Mouse (Mus musculus): ENCODE data around the gene Ubox5. TPM values are rescaled to one million over a fixed set of nuclear protein-coding genes. Genes with fewer than 3 reads are reported as not detected.

Gene Ubox5
- 16.6 and 18.4 TPM in 2 replicates for polyA plus RNA-seq (2014; fragmentation: Nextera tagmentation; extraction: Ambion mirVana)

DNA sequence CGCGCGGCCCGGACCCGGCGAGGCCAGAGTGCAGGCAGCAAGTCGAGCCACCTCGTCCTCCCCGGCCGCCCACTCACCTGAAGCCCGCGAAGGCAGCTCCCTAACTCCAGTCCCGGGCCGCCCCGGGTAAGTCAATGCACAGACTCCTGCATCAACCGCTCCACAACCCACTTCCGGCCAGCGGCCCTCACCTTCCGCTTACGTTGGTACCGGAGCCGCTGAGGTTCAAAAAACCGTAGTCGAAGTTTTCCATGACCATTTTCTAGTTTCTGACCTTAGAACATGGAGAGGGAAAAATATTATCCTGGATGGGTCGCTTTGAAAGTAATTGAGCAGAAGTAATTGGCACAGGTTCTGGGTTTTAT is at the start of gene Ubox5, which contains the start of gene Fastkd5:
Ubox5 (minus strand) TSS at position 200 of the 365 bp plus-strand sequence.
Fastkd5 (minus strand) TSS at position 189 of the 365 bp plus-strand sequence.
- Histone ChIP-seq H3K4me1 (ENCODE audit: control insufficient read depth, insufficient read depth, low read length) (peaks cover 27% of the 10 kb centered on the region), H3K9me3 (ENCODE audit: control insufficient read depth, low read length) (no peaks in the 10 kb centered on the region), H3K27ac (ENCODE audit: low read depth, low read length) (no peak within 1 kb of the TSS), H3K27me3 (ENCODE audit: control insufficient read depth, insufficient read depth, low read length) (peaks cover 13% of the 10 kb centered on the region), H3K36me3 (ENCODE audit: control insufficient read depth, insufficient read depth, low read length) (peaks cover 2% of the 10 kb centered on the region; the same call in 1 of the 2 replicates), H3K4me2 (peak within 1 kb of the TSS; percentile 90), H3K9ac (ENCODE audit: low read length) (peak within 1 kb of the TSS; percentile 94), H3K4me3 (ENCODE audit: low read depth, low read length) (peak within 1 kb of the TSS; percentile 97)
- DNase-seq (ENCODE audit: low spot score, missing footprints): peak; percentile 99
- under 1% methylated on average over 25 of the region's 25 CpGs for WGBS
- peak; percentile 86 for ATAC-seq (ENCODE audit: low FRiP score)

DNA sequence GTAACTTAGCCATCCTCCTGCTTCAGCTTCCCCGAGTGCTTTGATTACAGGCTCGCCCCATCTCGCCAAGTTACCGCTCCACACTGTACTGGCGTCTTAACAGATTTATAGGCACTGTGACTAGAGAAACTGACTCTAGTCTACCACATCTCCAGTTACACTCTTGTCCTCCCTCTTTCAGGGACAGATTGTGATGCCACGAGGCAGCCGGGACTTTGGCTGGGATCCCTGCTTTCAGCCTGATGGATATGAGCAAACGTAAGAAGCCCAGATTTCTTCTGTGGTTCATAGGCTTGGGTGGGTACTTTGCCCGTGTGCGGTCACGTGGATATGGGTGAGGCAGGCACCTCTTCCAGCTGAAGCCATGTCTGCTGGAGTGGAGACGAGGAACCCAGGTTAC is 49.3 kb upstream of the Ubox5 start:
- ATAC-seq (ENCODE audit: low FRiP score) (no peak), DNase-seq (ENCODE audit: low spot score, missing footprints) (no peak)
- Histone ChIP-seq H3K4me1 (ENCODE audit: control insufficient read depth, insufficient read depth, low read length) (no peaks in the 10 kb centered on the region), H3K9me3 (ENCODE audit: control insufficient read depth, low read length) (no peaks in the 10 kb centered on the region), H3K27me3 (ENCODE audit: control insufficient read depth, insufficient read depth, low read length) (no peaks in the 10 kb centered on the region), H3K9ac (ENCODE audit: low read length) (no peak overlapping the region), H3K4me3 (ENCODE audit: low read depth, low read length) (no peak overlapping the region), H3K4me2 (no peak overlapping the region), H3K36me3 (ENCODE audit: control insufficient read depth, insufficient read depth, low read length) (peaks cover 33% of the 10 kb centered on the region), H3K27ac (ENCODE audit: low read depth, low read length) (no peak overlapping the region)
- 95% methylated on average over 12 of the region's 12 CpGs for WGBS

DNA sequence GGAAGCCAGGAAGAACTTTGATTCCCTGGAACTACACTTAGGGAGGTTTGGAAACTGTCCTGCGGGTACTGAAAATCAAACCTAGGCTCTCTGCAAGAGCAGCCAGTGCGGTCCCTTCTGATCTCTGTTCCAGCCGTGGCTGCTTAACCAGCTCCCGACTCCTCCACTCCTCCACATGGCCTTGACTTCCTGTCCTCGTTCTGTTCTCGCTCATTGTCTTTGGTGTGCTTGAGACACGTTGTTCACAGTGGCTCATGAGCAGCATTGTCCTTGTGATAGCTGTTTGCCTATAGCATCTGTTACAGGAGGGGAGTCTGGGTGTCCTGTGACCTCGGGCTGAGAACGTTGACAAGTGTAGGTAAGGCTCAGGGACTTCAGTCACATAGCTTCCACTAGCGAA is 47.4 kb upstream of the Ubox5 start:
- Histone ChIP-seq H3K36me3 (ENCODE audit: control insufficient read depth, insufficient read depth, low read length) (peaks cover 35% of the 10 kb centered on the region), H3K4me3 (ENCODE audit: low read depth, low read length) (no peak overlapping the region), H3K27me3 (ENCODE audit: control insufficient read depth, insufficient read depth, low read length) (no peaks in the 10 kb centered on the region), H3K4me2 (no peak overlapping the region), H3K4me1 (ENCODE audit: control insufficient read depth, insufficient read depth, low read length) (no peaks in the 10 kb centered on the region), H3K27ac (ENCODE audit: low read depth, low read length) (no peak overlapping the region), H3K9ac (ENCODE audit: low read length) (no peak overlapping the region), H3K9me3 (ENCODE audit: control insufficient read depth, low read length) (no peaks in the 10 kb centered on the region)
- no peak for DNase-seq (ENCODE audit: low spot score, missing footprints)
- no peak for ATAC-seq (ENCODE audit: low FRiP score)
- WGBS: 94% methylated on average over 10 of the region's 10 CpGs

DNA sequence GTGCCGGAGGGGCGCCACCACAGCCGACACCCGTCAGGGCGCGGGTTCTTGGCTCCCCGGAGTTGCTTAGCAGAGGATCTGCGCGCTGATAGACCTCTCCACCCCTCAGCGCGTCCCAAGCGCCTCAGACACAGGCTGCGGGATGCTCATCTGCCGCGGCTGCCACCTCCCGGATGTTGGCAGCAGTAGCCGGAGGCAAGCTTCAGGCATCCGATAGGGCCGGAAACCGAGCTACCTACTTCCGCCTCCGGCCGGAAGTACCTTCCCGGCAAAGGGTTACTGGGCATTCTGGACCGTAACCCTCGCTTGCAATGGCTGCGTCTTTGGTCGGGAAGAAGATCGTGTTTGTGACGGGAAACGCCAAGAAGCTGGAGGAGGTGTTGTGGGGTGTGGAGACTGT is 37.7 kb upstream of the Ubox5 start, which contains the start of gene Itpa:
Itpa (plus strand) TSS at position 52 of the 400 bp plus-strand sequence.
- under 1% methylated on average over 31 of the region's 31 CpGs for WGBS
- Histone ChIP-seq H3K27ac (ENCODE audit: low read depth, low read length) (peak within 1 kb of the TSS; percentile 75), H3K9ac (ENCODE audit: low read length) (peak within 1 kb of the TSS; percentile 79), H3K9me3 (ENCODE audit: control insufficient read depth, low read length) (no peaks in the 10 kb centered on the region), H3K36me3 (ENCODE audit: control insufficient read depth, insufficient read depth, low read length) (peaks cover 6% of the 10 kb centered on the region; the same call in 1 of the 2 replicates), H3K4me2 (peak within 1 kb of the TSS; percentile 90), H3K27me3 (ENCODE audit: control insufficient read depth, insufficient read depth, low read length) (no peaks in the 10 kb centered on the region), H3K4me1 (ENCODE audit: control insufficient read depth, insufficient read depth, low read length) (peaks cover 16% of the 10 kb centered on the region), H3K4me3 (ENCODE audit: low read depth, low read length) (peak within 1 kb of the TSS; percentile 68)
- ATAC-seq (ENCODE audit: low FRiP score) (peak; percentile 72), DNase-seq (ENCODE audit: low spot score, missing footprints) (peak; percentile 95)

DNA sequence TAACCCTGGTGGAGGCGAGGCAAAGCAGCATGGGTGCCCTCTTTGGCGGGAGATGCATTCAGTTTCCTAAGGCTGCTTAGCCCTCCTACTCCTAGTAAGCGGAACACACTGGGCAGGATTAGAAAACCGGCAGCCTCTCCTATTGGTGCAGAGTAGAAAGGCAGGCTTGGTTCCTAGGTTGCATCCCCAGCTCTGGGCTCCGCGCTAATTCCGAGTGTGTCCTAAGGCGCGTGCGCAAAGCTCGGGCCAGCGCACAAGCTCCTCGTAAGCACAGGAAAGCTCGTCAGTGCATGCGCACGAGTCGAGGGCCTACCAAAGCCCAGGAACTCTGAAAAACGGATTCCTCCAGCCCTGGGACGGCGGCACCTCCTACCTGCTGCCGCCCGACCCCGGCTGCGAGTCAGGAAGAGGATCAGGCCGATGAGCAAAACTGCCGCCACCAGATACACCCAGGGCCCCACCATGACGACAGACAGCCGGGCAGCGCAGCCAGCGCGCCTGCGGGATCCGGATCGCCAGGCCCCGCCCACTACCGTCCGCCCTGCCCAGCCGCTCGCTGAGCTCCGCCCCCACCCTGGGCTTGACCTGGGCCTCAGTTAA is 34.4 kb upstream of the Ubox5 start, which contains the start of gene Ddrgk1:
Ddrgk1 (minus strand) TSS at position 558 of the 600 bp plus-strand sequence.
- peak; percentile 96 for ATAC-seq (ENCODE audit: low FRiP score)

DNA sequence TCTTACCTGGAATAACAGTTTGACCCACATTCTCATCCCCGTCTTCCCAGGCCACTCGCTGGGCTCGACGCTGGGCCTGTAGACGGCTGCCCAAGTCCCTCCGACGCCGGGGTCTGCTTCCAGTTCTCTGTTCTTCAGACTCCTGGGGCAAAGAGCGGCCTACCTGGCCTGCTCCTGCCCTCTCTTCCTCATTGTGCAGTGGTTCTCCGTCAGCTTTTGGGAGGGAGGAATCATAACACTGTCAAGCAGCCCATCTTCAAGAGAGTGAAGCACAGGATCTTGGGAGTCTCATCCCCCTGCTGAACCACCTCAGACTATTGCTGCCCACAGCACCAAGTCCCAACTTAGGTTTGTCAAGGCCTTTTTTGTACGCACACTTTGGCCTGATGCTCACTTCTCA is 33.5 kb upstream of the Ubox5 start:
- H3K4me2 ChIP-seq: peak overlapping the region; percentile 48
- H3K36me3 ChIP-seq (ENCODE audit: control insufficient read depth, insufficient read depth, low read length): peaks cover 4% of the 10 kb centered on the region; the same call in 1 of the 2 replicates
- WGBS: 89% methylated on average over 11 of the region's 11 CpGs
- no peaks in the 10 kb centered on the region for H3K9me3 ChIP-seq (ENCODE audit: control insufficient read depth, low read length)
- H3K27me3 ChIP-seq (ENCODE audit: control insufficient read depth, insufficient read depth, low read length): no peaks in the 10 kb centered on the region
- DNase-seq (ENCODE audit: low spot score, missing footprints): peak; percentile 31
- no peak for ATAC-seq (ENCODE audit: low FRiP score)
- H3K4me3 ChIP-seq (ENCODE audit: low read depth, low read length): no peak overlapping the region
- peak overlapping the region; percentile 86 for H3K9ac ChIP-seq (ENCODE audit: low read length)
- H3K27ac ChIP-seq (ENCODE audit: low read depth, low read length): no peak overlapping the region
- peaks cover 15% of the 10 kb centered on the region for H3K4me1 ChIP-seq (ENCODE audit: control insufficient read depth, insufficient read depth, low read length)

More for the DNA sequence above, 34.4 kb upstream of the Ubox5 start, which contains the start of gene Ddrgk1:
- peak within 1 kb of the TSS; percentile 96 for H3K27ac ChIP-seq (ENCODE audit: low read depth, low read length)
- WGBS: under 1% methylated on average over 40 of the region's 40 CpGs
- peak within 1 kb of the TSS; percentile 48 for H3K4me2 ChIP-seq
- H3K4me3 ChIP-seq (ENCODE audit: low read depth, low read length): peak within 1 kb of the TSS; percentile 60
- H3K27me3 ChIP-seq (ENCODE audit: control insufficient read depth, insufficient read depth, low read length): no peaks in the 10 kb centered on the region
- H3K9me3 ChIP-seq (ENCODE audit: control insufficient read depth, low read length): no peaks in the 10 kb centered on the region
- H3K4me1 ChIP-seq (ENCODE audit: control insufficient read depth, insufficient read depth, low read length): peaks cover 17% of the 10 kb centered on the region
- peak; percentile 99 for DNase-seq (ENCODE audit: low spot score, missing footprints)
- H3K9ac ChIP-seq (ENCODE audit: low read length): peak within 1 kb of the TSS; percentile 86
- peaks cover 2% of the 10 kb centered on the region; the same call in 1 of the 2 replicates for H3K36me3 ChIP-seq (ENCODE audit: control insufficient read depth, insufficient read depth, low read length)

DNA sequence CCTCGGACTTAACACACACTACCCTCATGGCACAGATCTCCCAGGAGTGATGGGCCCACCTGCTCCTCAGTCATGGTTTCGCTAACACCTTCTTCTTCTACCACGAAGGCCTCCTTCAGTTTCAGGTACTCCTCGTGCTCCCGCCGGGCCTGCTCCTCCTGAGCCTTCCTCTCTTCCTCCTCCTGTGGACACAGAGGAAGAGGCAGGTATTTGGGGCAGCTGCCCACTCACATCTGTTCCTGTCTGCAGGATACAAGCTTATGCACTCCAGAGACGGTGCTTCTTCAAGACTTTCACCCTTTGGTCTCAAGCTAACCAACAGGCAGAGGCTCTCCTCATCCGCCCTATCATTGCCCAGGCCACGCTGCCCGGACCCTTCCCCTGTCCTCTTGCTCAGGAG is 28.7 kb upstream of the Ubox5 start:
- Histone ChIP-seq H3K4me3 (ENCODE audit: low read depth, low read length) (no peak overlapping the region), H3K9me3 (ENCODE audit: control insufficient read depth, low read length) (no peaks in the 10 kb centered on the region), H3K27ac (ENCODE audit: low read depth, low read length) (no peak overlapping the region), H3K4me2 (no peak overlapping the region), H3K27me3 (ENCODE audit: control insufficient read depth, insufficient read depth, low read length) (no peaks in the 10 kb centered on the region), H3K36me3 (ENCODE audit: control insufficient read depth, insufficient read depth, low read length) (peaks cover 12% of the 10 kb centered on the region; the same call in 1 of the 2 replicates), H3K9ac (ENCODE audit: low read length) (no peak overlapping the region), H3K4me1 (ENCODE audit: control insufficient read depth, insufficient read depth, low read length) (peaks cover 6% of the 10 kb centered on the region)
- WGBS: 95% methylated on average over 10 of the region's 10 CpGs
- DNase-seq (ENCODE audit: low spot score, missing footprints) (no peak), ATAC-seq (ENCODE audit: low FRiP score) (no peak)

DNA sequence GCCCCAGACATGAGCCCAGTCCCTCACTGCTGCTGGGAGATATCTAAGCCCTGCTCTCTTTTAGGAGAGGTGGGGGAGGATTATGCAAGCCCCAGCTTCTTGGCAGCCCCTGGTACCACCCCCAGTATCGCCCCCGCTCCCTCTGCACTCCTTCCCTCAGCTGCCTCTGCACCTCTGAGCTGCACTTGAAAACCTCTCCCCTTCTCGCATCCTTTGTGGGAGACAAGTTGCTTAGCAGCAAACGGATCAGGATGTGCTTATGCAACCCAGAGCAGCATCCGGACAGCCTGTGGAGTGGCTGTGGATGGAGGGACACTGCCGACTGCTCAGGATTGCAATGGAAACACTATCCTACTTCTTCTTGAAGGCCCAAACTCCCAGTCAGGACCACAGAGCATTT is 27.7 kb upstream of the Ubox5 start:
- H3K9me3 ChIP-seq (ENCODE audit: control insufficient read depth, low read length): no peaks in the 10 kb centered on the region
- DNase-seq (ENCODE audit: low spot score, missing footprints) (peak; percentile 28), ATAC-seq (ENCODE audit: low FRiP score) (no peak)
- no peaks in the 10 kb centered on the region for H3K27me3 ChIP-seq (ENCODE audit: control insufficient read depth, insufficient read depth, low read length)
- no peak overlapping the region for H3K4me2 ChIP-seq
- 0 out of 2 replicates have a peak, but pooled peaks cover under 1% of the 10 kb centered on the region for H3K4me1 ChIP-seq (ENCODE audit: control insufficient read depth, insufficient read depth, low read length)
- H3K36me3 ChIP-seq (ENCODE audit: control insufficient read depth, insufficient read depth, low read length): peaks cover 12% of the 10 kb centered on the region; the same call in 1 of the 2 replicates
- 81% methylated on average over 6 of the region's 6 CpGs for WGBS
- no peak overlapping the region for H3K9ac ChIP-seq (ENCODE audit: low read length)
- no peak overlapping the region for H3K27ac ChIP-seq (ENCODE audit: low read depth, low read length)
- H3K4me3 ChIP-seq (ENCODE audit: low read depth, low read length): no peak overlapping the region

DNA sequence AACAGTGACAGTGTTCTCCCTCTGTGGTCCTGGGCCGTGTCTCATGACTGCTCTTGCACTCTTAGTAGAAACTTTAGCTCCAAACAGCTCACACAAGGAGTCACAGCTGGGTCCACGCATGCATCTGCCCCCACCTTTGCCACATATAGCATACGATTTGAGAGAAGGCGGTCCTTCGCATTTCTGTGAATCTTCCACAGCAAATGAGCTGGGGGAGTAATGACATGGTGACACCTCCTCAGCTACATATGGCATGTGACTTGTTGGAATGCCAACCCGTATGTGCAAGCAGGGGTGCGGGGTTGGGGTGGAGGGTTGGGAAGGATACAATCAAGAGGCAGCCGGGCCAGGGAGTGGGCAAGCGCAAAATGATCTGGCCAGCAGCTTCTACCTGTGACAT is 26.7 kb upstream of the Ubox5 start:
- H3K4me2 ChIP-seq: no peak overlapping the region
- ATAC-seq (ENCODE audit: low FRiP score) (no peak), DNase-seq (ENCODE audit: low spot score, missing footprints) (no peak)
- no peak overlapping the region for H3K9ac ChIP-seq (ENCODE audit: low read length)
- H3K27me3 ChIP-seq (ENCODE audit: control insufficient read depth, insufficient read depth, low read length): no peaks in the 10 kb centered on the region
- no peak overlapping the region for H3K27ac ChIP-seq (ENCODE audit: low read depth, low read length)
- peaks cover 10% of the 10 kb centered on the region; the same call in 1 of the 2 replicates for H3K36me3 ChIP-seq (ENCODE audit: control insufficient read depth, insufficient read depth, low read length)
- WGBS: 93% methylated on average over 9 of the region's 9 CpGs
- H3K9me3 ChIP-seq (ENCODE audit: control insufficient read depth, low read length): no peaks in the 10 kb centered on the region
- no peak overlapping the region for H3K4me3 ChIP-seq (ENCODE audit: low read depth, low read length)
- no peaks in the 10 kb centered on the region for H3K4me1 ChIP-seq (ENCODE audit: control insufficient read depth, insufficient read depth, low read length)
